ENCODE assay signal across 22 mouse cellular contexts in genomic region chr17:83767064-83767463, GRCm38 (mm10).
DNase-seq lines count a peak whose midpoint lies in the region; ATAC-seq and TF ChIP-seq lines count a peak whose summit lies in the region.
"Had no signal": no experiment of that assay in that cellular context is flagged by ENCODE, and none has a peak within 500 bp of the region (broad histone marks: within the 10 kb centered on the region; RNA-seq: fewer than 3 reads in every experiment).

No protein-coding gene starts in this region.

- H3K9me3 ChIP-seq in liver, embryonic 12.5 days (replicated peaks): no peaks in the 10 kb centered on the region
- no peaks in the 10 kb centered on the region for H3K9me3 ChIP-seq in liver, postnatal 0 days (ENCODE audit: low read length)
- H3K9me3 ChIP-seq: embryonic facial prominence, embryonic 13.5 days; embryonic facial prominence, embryonic 15.5 days; forebrain, embryonic 10.5 days; forebrain, embryonic 12.5 days had no signal

- H3K4me3 ChIP-seq in liver, embryonic 12.5 days: no peak overlapping the region
- H3K4me3 ChIP-seq in liver, postnatal 0 days (ENCODE audit: low read depth, low read length): no peak overlapping the region
- no peak overlapping the region for H3K4me3 ChIP-seq in small intestine, adult 2 months (ENCODE audit: low read depth, low read length)
- H3K4me3 ChIP-seq: embryonic facial prominence, embryonic 13.5 days; embryonic facial prominence, embryonic 15.5 days; erythroblast, embryonic 14.5 days; forebrain, embryonic 10.5 days; forebrain, embryonic 12.5 days had no signal

- peaks cover 47% of the 10 kb centered on the region for H3K4me1 ChIP-seq in liver, embryonic 12.5 days
- H3K4me1 ChIP-seq in liver, postnatal 0 days (ENCODE audit: insufficient read depth): no peaks in the 10 kb centered on the region
- peaks cover 2% of the 10 kb centered on the region for H3K4me1 ChIP-seq in small intestine, adult 2 months (ENCODE audit: control insufficient read depth, insufficient read depth, insufficient read length, low read length)
- H3K4me1 ChIP-seq: embryonic facial prominence, embryonic 13.5 days; embryonic facial prominence, embryonic 15.5 days; forebrain, embryonic 10.5 days; forebrain, embryonic 12.5 days had no signal

- H3K27me3 ChIP-seq in liver, embryonic 12.5 days (replicated peaks): no peaks in the 10 kb centered on the region
- H3K27me3 ChIP-seq in liver, postnatal 0 days (ENCODE audit: insufficient read depth, low read length): no peaks in the 10 kb centered on the region
- no peaks in the 10 kb centered on the region for H3K27me3 ChIP-seq in small intestine, adult 2 months (ENCODE audit: control insufficient read depth, insufficient read depth, low read length)
- H3K27me3 ChIP-seq: embryonic facial prominence, embryonic 13.5 days; embryonic facial prominence, embryonic 15.5 days; forebrain, embryonic 12.5 days had no signal

- H3K9ac ChIP-seq in liver, embryonic 12.5 days: no peak overlapping the region
- no peak overlapping the region for H3K9ac ChIP-seq in liver, postnatal 0 days (replicated peaks)
- H3K9ac ChIP-seq: embryonic facial prominence, embryonic 13.5 days; embryonic facial prominence, embryonic 15.5 days; forebrain, embryonic 12.5 days had no signal

- TF ChIP-seq POLR2A in small intestine, adult 2 months (IDR thresholded peaks at IDR 0.05; ENCODE audit: low read depth, low read length): no peak

- TF ChIP-seq CTCF in liver, postnatal 0 days (IDR thresholded peaks at IDR 0.05; ENCODE audit: low read depth): no peak
- TF ChIP-seq CTCF in small intestine, adult 2 months (IDR thresholded peaks at IDR 0.05; ENCODE audit: extremely low read depth, insufficient read length, insufficient replicate concordance, low read depth, low read length): no peak

- H3K36me3 ChIP-seq in liver, embryonic 12.5 days: peaks cover 83% of the 10 kb centered on the region
- H3K36me3 ChIP-seq in liver, postnatal 0 days (replicated peaks; ENCODE audit: insufficient read depth, low read length): peaks cover 45% of the 10 kb centered on the region
- peaks cover 34% of the 10 kb centered on the region for H3K36me3 ChIP-seq in small intestine, adult 2 months (ENCODE audit: control insufficient read depth, insufficient read depth, low read length)

- WGBS in liver, embryonic 12.5 days (ENCODE audit: insufficient replicate concordance): 89% methylated on average over 7 of the region's 7 CpGs
- WGBS in liver, postnatal 0 days (ENCODE audit: insufficient replicate concordance): 92% methylated on average over 7 of the region's 7 CpGs
- 50% methylated on average over 7 of the region's 7 CpGs for WGBS in small intestine, adult 2 months

- DNase-seq in liver, postnatal 0 days: no peak
- DNase-seq in ovary, adult 18-20 months (ENCODE audit: low spot score): peak; percentile 16
- no peak for DNase-seq in ovary, postnatal 10 days (ENCODE audit: low spot score)
- DNase-seq in lung, postnatal 4 days: no peak
- DNase-seq: adrenal gland, adult 2 months; adrenal gland, postnatal 10 days; adrenal gland, postnatal 25 days; cerebellum, adult 11 months; cerebellum, adult 18-20 months; cerebellum, adult 8-10 months; cerebellum, adult 9-11 months; cerebellum, postnatal 14 days; cerebellum, postnatal 36 days; embryo, embryonic 11 days had no signal

- TF ChIP-seq EP300 in liver, postnatal 0 days (IDR thresholded peaks at IDR 0.05; ENCODE audit: low read depth): no peak

- no peak for ATAC-seq in liver, embryonic 12.5 days
- no peak for ATAC-seq in liver, postnatal 0 days
- ATAC-seq: forebrain, embryonic 14.5 days had no signal

- H3K4me2 ChIP-seq in liver, embryonic 12.5 days: no peak overlapping the region
- H3K4me2 ChIP-seq in liver, postnatal 0 days (ENCODE audit: low read depth, low read length): no peak overlapping the region
- H3K4me2 ChIP-seq: embryonic facial prominence, embryonic 13.5 days; embryonic facial prominence, embryonic 15.5 days; forebrain, embryonic 12.5 days had no signal

- H3K27ac ChIP-seq in liver, embryonic 12.5 days: peak overlapping the region; percentile 76; the same call in 1 of the 2 replicates
- no peak overlapping the region for H3K27ac ChIP-seq in liver, postnatal 0 days (ENCODE audit: low read depth)
- peak overlapping the region; percentile 53; the same call in 1 of the 2 replicates for H3K27ac ChIP-seq in small intestine, adult 2 months (ENCODE audit: insufficient read depth, low read depth, low read length)
- H3K27ac ChIP-seq: embryonic facial prominence, embryonic 13.5 days; embryonic facial prominence, embryonic 15.5 days; forebrain, embryonic 10.5 days; forebrain, embryonic 12.5 days had no signal
